Mouse (Mus musculus) testis, adult 2 months (tissue): ENCODE data around the gene Gm20388.

Source experiments
- CTCF ChIP-seq: fragments of 200-500 bp; IDR thresholded peaks from 2 replicates; pipeline ENCODE4 v1.5.1; 2012; ENCODE audit warnings: low read depth, mild to moderate bottlenecking, inconsistent platforms, low read length, moderate library complexity; ENCODE audit not compliant: control insufficient read depth, insufficient read depth, insufficient replicate concordance
- POLR2A ChIP-seq: fragments of 200-500 bp; IDR thresholded peaks from 2 replicates; pipeline ENCODE4 v1.6.1; 2012; ENCODE audit warnings: low read depth, mild to moderate bottlenecking, inconsistent platforms, low read length, moderate library complexity; ENCODE audit not compliant: control insufficient read depth

GRCm38 (mm10) chr8:122745022-122745749, 2834.5 kb downstream of the Gm20388 start:
- TF ChIP-seq CTCF: no peak
- no peak for TF ChIP-seq POLR2A
